Mouse (Mus musculus): Measurements from ENCODE around the gene Fbxo41. TPM values are rescaled to one million over a fixed set of nuclear protein-coding genes. Genes with fewer than 3 reads are reported as not detected.

Gene Fbxo41
- polyA plus RNA-seq, 1 experiment from 2014 or later: 0.10 TPM

DNA sequence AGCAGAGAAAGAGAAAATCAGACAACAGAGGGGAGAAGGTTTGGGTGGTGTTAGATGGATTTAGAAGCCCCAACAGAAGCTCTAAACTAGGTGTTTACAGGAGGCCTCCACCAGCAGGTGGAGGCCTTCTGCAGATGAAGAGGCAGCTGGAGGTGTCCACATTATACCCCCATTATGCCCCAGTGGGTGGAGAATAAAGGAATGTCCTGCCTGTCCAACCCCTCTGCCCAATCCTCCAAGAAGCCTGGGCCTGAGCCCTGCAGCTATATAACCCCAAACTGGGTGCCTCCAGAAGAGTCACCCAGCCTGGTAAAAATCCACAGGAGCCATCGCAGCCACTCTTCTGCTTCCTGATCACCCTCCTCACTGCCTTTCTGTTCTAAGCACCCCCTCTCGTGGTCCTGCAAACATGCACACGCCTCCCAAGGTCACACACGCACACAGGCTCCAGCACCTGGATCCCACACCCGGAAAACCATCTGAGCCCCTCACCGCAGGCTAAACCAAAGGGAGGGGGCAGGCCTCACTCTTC, 1.2 kb downstream of the Fbxo41 start:
- Histone ChIP-seq H3K4me2 (replicated peaks; ENCODE audit: low read depth) (no peak overlapping the region; the same call in 1 of the 2 replicates), H3K4me1 (replicated peaks; ENCODE audit: control insufficient read depth, insufficient read depth) (peaks cover 4% of the 10 kb centered on the region; the same call in 1 of the 2 replicates), H3K36me3 (ENCODE audit: control insufficient read depth, insufficient read depth, low read length) (no peaks in the 10 kb centered on the region), H3K9me3 (ENCODE audit: control insufficient read depth, low read length) (no peaks in the 10 kb centered on the region), H3K9ac (ENCODE audit: low read length) (no peak overlapping the region), H3K27me3 (ENCODE audit: control insufficient read depth, insufficient read depth, low read length) (no peaks in the 10 kb centered on the region), H3K4me3 (ENCODE audit: low read depth, low read length) (no peak overlapping the region), H3K27ac (replicated peaks) (no peak overlapping the region)
- DNase-seq (ENCODE audit: low spot score) (no peak), ATAC-seq (ENCODE audit: low FRiP score, low TSS enrichment) (no peak)
- TF ChIP-seq EP300 (optimal IDR thresholded peaks at IDR 0.05): no peak
- no peak for TF ChIP-seq CTCF (IDR thresholded peaks at IDR 0.05; ENCODE audit: low read depth)
- WGBS: 17% methylated on average over 6 of the region's 6 CpGs

DNA sequence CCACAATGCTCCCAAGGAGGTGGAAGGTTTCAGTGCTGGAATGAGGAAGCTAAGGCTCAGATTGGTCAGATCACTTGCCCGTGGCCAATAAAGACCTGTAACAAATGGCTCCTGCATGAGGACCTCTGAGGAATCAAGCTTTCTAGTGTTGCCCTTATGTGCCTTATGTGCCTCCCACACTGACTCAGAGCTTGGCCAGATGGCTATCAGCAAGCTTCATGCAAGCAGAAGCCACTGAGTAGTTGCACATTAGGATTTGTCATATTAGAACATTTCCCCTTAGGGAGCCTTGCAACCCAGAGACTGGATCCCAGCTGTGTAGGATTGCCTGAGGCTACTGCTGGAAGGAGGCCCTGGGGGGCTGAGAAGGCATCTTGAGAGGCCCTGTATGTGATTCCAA, 2.4 kb downstream of the Fbxo41 start:
- Histone ChIP-seq H3K4me2 (replicated peaks; ENCODE audit: low read depth) (no peak overlapping the region), H3K36me3 (ENCODE audit: control insufficient read depth, insufficient read depth, low read length) (no peaks in the 10 kb centered on the region), H3K9me3 (ENCODE audit: control insufficient read depth, low read length) (no peaks in the 10 kb centered on the region), H3K27me3 (ENCODE audit: control insufficient read depth, insufficient read depth, low read length) (no peaks in the 10 kb centered on the region), H3K9ac (ENCODE audit: low read length) (no peak overlapping the region), H3K4me1 (replicated peaks; ENCODE audit: control insufficient read depth, insufficient read depth) (peaks cover 4% of the 10 kb centered on the region; the same call in 1 of the 2 replicates), H3K4me3 (ENCODE audit: low read depth, low read length) (no peak overlapping the region), H3K27ac (replicated peaks) (no peak overlapping the region)
- TF ChIP-seq EP300 (optimal IDR thresholded peaks at IDR 0.05): no peak
- TF ChIP-seq CTCF (IDR thresholded peaks at IDR 0.05; ENCODE audit: low read depth): no peak
- DNase-seq (ENCODE audit: low spot score) (no peak), ATAC-seq (ENCODE audit: low FRiP score, low TSS enrichment) (no peak)
- WGBS: 56% methylated on average over 1 of the region's 1 CpGs

DNA sequence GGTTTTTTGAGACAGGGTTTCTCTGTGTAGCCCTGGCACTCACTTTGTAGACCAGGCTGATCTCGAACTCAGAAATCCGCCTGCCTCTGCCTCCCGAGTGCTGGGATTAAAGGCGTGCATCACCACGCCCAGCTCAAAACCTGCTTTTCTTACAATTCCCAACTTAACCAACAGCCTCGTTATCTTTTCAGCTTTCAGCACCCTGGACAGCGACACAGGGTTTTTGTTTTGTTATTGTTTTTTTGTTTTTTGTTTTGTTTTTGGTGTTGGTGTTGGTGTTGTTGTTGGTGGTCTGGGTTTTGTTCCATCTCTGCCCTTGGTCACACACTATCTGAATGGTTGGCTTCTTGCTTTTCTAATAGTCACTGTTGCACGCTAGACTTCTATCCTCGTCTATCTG, 4.6 kb downstream of the Fbxo41 start:
- Histone ChIP-seq H3K27me3 (ENCODE audit: control insufficient read depth, insufficient read depth, low read length) (no peaks in the 10 kb centered on the region), H3K4me3 (ENCODE audit: low read depth, low read length) (no peak overlapping the region), H3K9me3 (ENCODE audit: control insufficient read depth, low read length) (no peaks in the 10 kb centered on the region), H3K9ac (ENCODE audit: low read length) (no peak overlapping the region), H3K36me3 (ENCODE audit: control insufficient read depth, insufficient read depth, low read length) (no peaks in the 10 kb centered on the region), H3K4me1 (replicated peaks; ENCODE audit: control insufficient read depth, insufficient read depth) (peaks cover 4% of the 10 kb centered on the region; the same call in 1 of the 2 replicates), H3K27ac (replicated peaks) (no peak overlapping the region), H3K4me2 (replicated peaks; ENCODE audit: low read depth) (no peak overlapping the region)
- DNase-seq (ENCODE audit: low spot score) (no peak), ATAC-seq (ENCODE audit: low FRiP score, low TSS enrichment) (no peak)
- TF ChIP-seq EP300 (optimal IDR thresholded peaks at IDR 0.05) (no peak), CTCF (IDR thresholded peaks at IDR 0.05; ENCODE audit: low read depth) (no peak)
- WGBS: 57% methylated on average over 9 of the region's 9 CpGs

DNA sequence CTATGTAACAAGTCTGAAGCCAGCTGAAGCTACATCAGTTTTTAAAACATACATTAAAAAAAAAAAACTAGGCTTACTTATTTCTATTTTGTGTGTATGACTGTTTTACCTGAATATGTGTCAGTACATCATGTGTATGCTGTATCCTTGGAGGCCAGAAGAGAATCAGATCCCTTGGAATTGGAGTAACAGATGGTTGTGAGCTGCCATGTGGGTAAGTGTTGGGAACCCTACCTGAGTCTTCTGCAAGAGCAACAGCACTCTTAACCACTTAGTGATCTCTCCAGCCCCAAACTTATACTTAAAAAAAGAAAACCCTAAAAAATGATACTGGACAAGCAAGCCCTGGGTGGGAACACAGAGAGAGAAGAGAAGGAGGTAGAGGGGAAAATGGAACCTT, 5.8 kb downstream of the Fbxo41 start:
- H3K4me2 ChIP-seq (replicated peaks; ENCODE audit: low read depth): no peak overlapping the region
- no peaks in the 10 kb centered on the region for H3K27me3 ChIP-seq (ENCODE audit: control insufficient read depth, insufficient read depth, low read length)
- no peak overlapping the region for H3K4me3 ChIP-seq (ENCODE audit: low read depth, low read length)
- H3K4me1 ChIP-seq (replicated peaks; ENCODE audit: control insufficient read depth, insufficient read depth): no peaks in the 10 kb centered on the region
- no peaks in the 10 kb centered on the region for H3K36me3 ChIP-seq (ENCODE audit: control insufficient read depth, insufficient read depth, low read length)
- no peaks in the 10 kb centered on the region for H3K9me3 ChIP-seq (ENCODE audit: control insufficient read depth, low read length)
- no peak overlapping the region for H3K9ac ChIP-seq (ENCODE audit: low read length)
- DNase-seq (ENCODE audit: low spot score): no peak
- no peak overlapping the region for H3K27ac ChIP-seq (replicated peaks)
- ATAC-seq (ENCODE audit: low FRiP score, low TSS enrichment): no peak
- TF ChIP-seq CTCF (IDR thresholded peaks at IDR 0.05; ENCODE audit: low read depth) (no peak), EP300 (optimal IDR thresholded peaks at IDR 0.05) (no peak)

DNA sequence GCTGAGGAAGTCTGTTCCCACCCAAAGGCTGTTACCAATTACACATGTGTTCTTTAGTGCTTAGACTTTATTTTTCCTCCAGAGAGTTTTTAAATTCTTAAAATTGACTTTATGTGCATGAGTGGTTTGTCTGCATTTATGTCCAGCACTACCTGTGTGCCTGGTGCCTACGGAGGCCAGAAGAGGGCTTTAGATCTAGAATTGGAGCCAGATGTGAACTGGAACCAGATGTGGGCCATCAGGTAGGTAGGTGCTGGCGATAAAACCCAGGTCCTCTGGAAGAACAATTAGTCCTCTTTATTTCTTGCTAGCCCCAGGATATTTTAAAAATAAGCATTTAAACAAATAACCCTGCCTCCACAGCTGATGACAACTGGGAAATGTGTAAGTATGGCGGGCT, 11.2 kb downstream of the Fbxo41 start:
- ATAC-seq (ENCODE audit: low FRiP score, low TSS enrichment): no peak
- Histone ChIP-seq H3K36me3 (ENCODE audit: control insufficient read depth, insufficient read depth, low read length) (no peaks in the 10 kb centered on the region), H3K27ac (replicated peaks) (no peak overlapping the region), H3K4me2 (replicated peaks; ENCODE audit: low read depth) (no peak overlapping the region), H3K27me3 (ENCODE audit: control insufficient read depth, insufficient read depth, low read length) (no peaks in the 10 kb centered on the region), H3K4me1 (replicated peaks; ENCODE audit: control insufficient read depth, insufficient read depth) (no peaks in the 10 kb centered on the region), H3K4me3 (ENCODE audit: low read depth, low read length) (no peak overlapping the region), H3K9me3 (ENCODE audit: control insufficient read depth, low read length) (no peaks in the 10 kb centered on the region), H3K9ac (ENCODE audit: low read length) (no peak overlapping the region)
- WGBS: 89% methylated on average over 3 of the region's 3 CpGs
- TF ChIP-seq CTCF (IDR thresholded peaks at IDR 0.05; ENCODE audit: low read depth) (no peak), EP300 (optimal IDR thresholded peaks at IDR 0.05) (no peak)
- DNase-seq (ENCODE audit: low spot score): no peak

DNA sequence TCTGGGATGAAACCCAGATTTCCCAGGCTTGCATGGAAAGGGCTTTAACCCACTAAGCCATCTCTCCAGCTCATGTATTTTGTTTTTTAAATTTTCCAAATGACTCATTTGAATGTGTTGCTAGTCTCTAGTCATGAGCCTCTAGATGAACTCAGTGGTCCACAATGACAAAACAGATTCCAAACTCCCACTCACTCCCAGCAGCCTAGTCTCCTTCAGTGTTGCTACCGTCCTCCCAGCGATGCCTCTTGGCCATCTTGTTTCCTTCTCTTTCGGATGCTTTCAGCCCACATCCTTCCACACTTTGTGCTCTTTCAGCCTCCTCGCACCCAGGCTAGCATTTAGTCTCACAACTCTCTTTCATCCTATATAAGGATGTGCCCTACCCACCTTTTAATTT, 12.5 kb downstream of the Fbxo41 start:
- no peak for ATAC-seq (ENCODE audit: low FRiP score, low TSS enrichment)
- Histone ChIP-seq H3K9ac (ENCODE audit: low read length) (no peak overlapping the region), H3K27ac (replicated peaks) (no peak overlapping the region), H3K4me3 (ENCODE audit: low read depth, low read length) (no peak overlapping the region), H3K27me3 (ENCODE audit: control insufficient read depth, insufficient read depth, low read length) (0 out of 2 replicates have a peak, but pooled peaks cover 2% of the 10 kb centered on the region), H3K4me1 (replicated peaks; ENCODE audit: control insufficient read depth, insufficient read depth) (no peaks in the 10 kb centered on the region), H3K36me3 (ENCODE audit: control insufficient read depth, insufficient read depth, low read length) (no peaks in the 10 kb centered on the region), H3K4me2 (replicated peaks; ENCODE audit: low read depth) (0 out of 2 replicates have a peak overlapping the region, but pooled peaks have one; percentile 8), H3K9me3 (ENCODE audit: control insufficient read depth, low read length) (no peaks in the 10 kb centered on the region)
- TF ChIP-seq CTCF (IDR thresholded peaks at IDR 0.05; ENCODE audit: low read depth) (no peak), EP300 (optimal IDR thresholded peaks at IDR 0.05) (no peak)
- WGBS: 93% methylated on average over 4 of the region's 4 CpGs
- no peak for DNase-seq (ENCODE audit: low spot score)

All from stomach, postnatal 0 days (tissue).